Mouse (Mus musculus): ENCODE measurements around the gene Crocc2.

DNA sequence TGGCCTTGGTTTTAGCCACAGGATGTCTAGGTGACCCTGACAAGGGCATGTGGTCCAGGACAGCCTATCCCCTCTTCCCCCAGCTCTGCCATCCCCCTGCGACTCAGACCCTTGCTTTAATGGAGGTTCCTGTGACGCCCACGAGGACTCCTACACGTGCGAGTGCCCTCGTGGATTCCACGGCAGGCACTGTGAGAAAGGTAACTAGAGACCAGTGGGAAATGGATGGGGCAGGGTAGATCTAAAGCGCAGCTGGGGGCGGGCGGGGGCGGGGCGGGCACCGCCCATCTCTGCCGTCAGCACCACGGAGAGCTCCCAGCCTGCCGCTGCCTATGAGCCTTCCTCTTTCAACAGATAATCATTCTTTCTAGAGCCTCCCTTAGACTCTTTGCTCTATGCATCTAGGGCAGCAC lies 103.9 kb downstream of the Crocc2 start:
- TF ChIP-seq CTCF (IDR thresholded peaks at IDR 0.05; ENCODE audit: insufficient read depth, low read depth, low read length) (no peak), POLR2A (IDR thresholded peaks at IDR 0.05; ENCODE audit: insufficient read depth, low read depth, low read length) (no peak)
